Mouse (Mus musculus): ENCODE measurements around the gene Scamp4. TPM values are rescaled to one million over a fixed set of nuclear protein-coding genes. Genes with fewer than 3 reads are reported as not detected.

Gene Scamp4
- total and polyA plus RNA-seq, 3 experiments: 18.5 to 89.9 (median 33.2) TPM

GRCm38 (mm10) chr10:80561116-80561944, 41.3 kb upstream of the Scamp4 start, which contains the start of gene Rexo1:
Gene Rexo1 (minus strand): TSS chr10:80561560.
- in situ Hi-C loops (cut with MboI; ENCODE audit: low pct_ligation_motif_present, low pct_unique_long_range_greater_than_20kb, low sequenced_read_pairs): no loop called here
- H3K27ac ChIP-seq (ENCODE audit: insufficient read depth, low read depth): peak within 1 kb of the TSS; percentile 66
- peak within 1 kb of the TSS; percentile 71 to 98 (median 93) for H3K4me3 ChIP-seq (replicated peaks in 1 of 3; ENCODE audit: low read depth in 2 of 3, low read length in 2 of 3, poor library complexity in 1 of 3)
- H3K4me2 ChIP-seq (ENCODE audit: insufficient read depth, low read depth, poor library complexity, severe bottlenecking): peak within 1 kb of the TSS; percentile 72
- no peaks in the 10 kb centered on the region for H3K27me3 ChIP-seq (replicated peaks)
- peaks cover 0 to 58% of the 10 kb centered on the region in 2 experiments for H3K36me3 ChIP-seq (replicated peaks in 1 of 2; ENCODE audit: control insufficient read depth in 1 of 2, insufficient read depth in 1 of 2, low read length in 1 of 2)
- TF ChIP-seq PAX5 (IDR thresholded peaks at IDR 0.05; ENCODE audit: low read length) (no peak), CHD2 (IDR thresholded peaks at IDR 0.05; ENCODE audit: low read length) (no peak), JUN (IDR thresholded peaks at IDR 0.05; ENCODE audit: insufficient read depth, low read depth, low read length) (no peak), USF1 (IDR thresholded peaks at IDR 0.05; ENCODE audit: low read depth, low read length) (no peak), CHD1 (IDR thresholded peaks at IDR 0.05; ENCODE audit: low read depth, low read length) (no peak), RCOR1 (conservative IDR thresholded peaks at IDR 0.05; ENCODE audit: low read depth, low read length) (no peak), ELF1 (IDR thresholded peaks at IDR 0.05; ENCODE audit: low read depth, low read length) (peak; percentile 80), JUND (conservative IDR thresholded peaks at IDR 0.05; ENCODE audit: low read depth, low read length) (no peak), CTCF (conservative IDR thresholded peaks at IDR 0.05 in 1 of 2, IDR thresholded peaks at IDR 0.05 in 1 of 2; ENCODE audit: low read depth in 2 of 2, low read length in 2 of 2) (peak; percentile 31 to 88; a peak in 3 of 4 replicates), ZMIZ1 (IDR thresholded peaks at IDR 0.05; ENCODE audit: low read depth, low read length) (peak; percentile 45), MAX (IDR thresholded peaks at IDR 0.05; ENCODE audit: low read length) (peak; percentile 100), MYC (IDR thresholded peaks at IDR 0.05; ENCODE audit: low read depth, low read length) (peak; percentile 64; the same call in 1 of the 2 replicates), POLR2A (IDR thresholded peaks at IDR 0.05; ENCODE audit: low read depth, low read length) (peak; percentile 79), KAT2A (IDR thresholded peaks at IDR 0.05; ENCODE audit: insufficient replicate concordance, low read length) (peak; percentile 88; the same call in 1 of the 2 replicates), MXI1 (IDR thresholded peaks at IDR 0.05; ENCODE audit: low read depth, low read length) (no peak), TCF12 (IDR thresholded peaks at IDR 0.05; ENCODE audit: low read depth, low read length) (peak; percentile 80), IRF4 (IDR thresholded peaks at IDR 0.05; ENCODE audit: low read depth, low read length) (no peak), GABPA (IDR thresholded peaks at IDR 0.05; ENCODE audit: insufficient replicate concordance, low read depth, low read length) (no peak; the same call in 1 of the 2 replicates), E2F4 (IDR thresholded peaks at IDR 0.05; ENCODE audit: insufficient replicate concordance, low read depth, low read length) (no peak), SMC3 (IDR thresholded peaks at IDR 0.05; ENCODE audit: low read depth, low read length) (peak; percentile 65), NELFE (IDR thresholded peaks at IDR 0.05; ENCODE audit: low read depth, low read length) (peak; percentile 69), TBP (conservative IDR thresholded peaks at IDR 0.05; ENCODE audit: low read depth, low read length) (0 out of 2 replicates have a peak, but pooled peaks have one; percentile 46), MAFK (IDR thresholded peaks at IDR 0.05; ENCODE audit: insufficient replicate concordance, low read length) (no peak), MEF2A (IDR thresholded peaks at IDR 0.05; ENCODE audit: borderline replicate concordance, low read depth, low read length) (peak; percentile 49; the same call in 1 of the 2 replicates), HCFC1 (IDR thresholded peaks at IDR 0.05; ENCODE audit: low read depth, low read length) (peak; percentile 95), NRF1 (IDR thresholded peaks at IDR 0.05; ENCODE audit: low read depth, low read length) (no peak), SIN3A (IDR thresholded peaks at IDR 0.05; ENCODE audit: low read length) (peak; percentile 91), RAD21 (IDR thresholded peaks at IDR 0.05; ENCODE audit: low read depth, low read length) (peak; percentile 62)
- H3K79me2 ChIP-seq (replicated peaks; ENCODE audit: control insufficient read depth, extremely low read depth, insufficient read depth, poor library complexity, severe bottlenecking): peaks cover 48% of the 10 kb centered on the region
- dilution Hi-C loops (cut with MboI; ENCODE audit: extremely low pct_ligation_motif_present, extremely low pct_unique_long_range_greater_than_20kb, low sequenced_read_pairs): no loop called here
- H3K9me3 ChIP-seq (replicated peaks; ENCODE audit: low read length): no peaks in the 10 kb centered on the region
- peaks cover 18 to 52% of the 10 kb centered on the region in 2 experiments for H3K4me1 ChIP-seq (ENCODE audit: control insufficient read depth in 1 of 2, insufficient read depth in 2 of 2)
- DNase-seq (ENCODE audit: extremely low read depth): peak; percentile 92
- peak within 1 kb of the TSS; percentile 91 for H3K9ac ChIP-seq (ENCODE audit: insufficient read depth, low read depth)
